Mouse (Mus musculus): Measurements from ENCODE around the gene Gm8020. TPM values are rescaled to one million over a fixed set of nuclear protein-coding genes. Genes with fewer than 3 reads are reported as not detected.
A peak's percentile ranks its signal among the peaks of the same experiment; 100 is the strongest.
"Not testable (repeated sequence)": the region's sequence is repeated elsewhere in the genome, so short reads cannot be mapped to it uniquely, and the experiment has no call there.

Gm8020 gene
- not detected in 2 replicates for total RNA-seq (2014; rRNA removed)
- not detected in 2 replicates for polyA plus RNA-seq (2015; fragmentation: Nextera tagmentation; extraction: Ambion mirVana)

- H3K27me3 ChIP-seq (ENCODE audit: insufficient read depth, low read length); DNase-seq; H3K4me3 ChIP-seq (ENCODE audit: low read depth, low read length); ATAC-seq; H3K36me3 ChIP-seq (ENCODE audit: insufficient read depth); H3K9ac ChIP-seq; H3K27ac ChIP-seq (ENCODE audit: low read depth, low read length); H3K4me2 ChIP-seq (ENCODE audit: low read depth); H3K4me1 ChIP-seq (ENCODE audit: insufficient read depth); H3K9me3 ChIP-seq (ENCODE audit: low read length): not testable (repeated sequence)
- 91% methylated on average over 2 of the region's 3 CpGs for WGBS
Observed at GRCm38 (mm10) chr14:42502249-42502648, at the start of gene Gm8020. Gene Gm8020 (minus strand): TSS chr14:42502349.

- 16% methylated on average over 23 of the region's 31 CpGs for WGBS
- H3K9ac ChIP-seq; H3K4me1 ChIP-seq (ENCODE audit: insufficient read depth); H3K4me2 ChIP-seq (ENCODE audit: low read depth); H3K27ac ChIP-seq (ENCODE audit: low read depth, low read length); H3K4me3 ChIP-seq (ENCODE audit: low read depth, low read length); H3K27me3 ChIP-seq (ENCODE audit: insufficient read depth, low read length); H3K9me3 ChIP-seq (ENCODE audit: low read length); H3K36me3 ChIP-seq (ENCODE audit: insufficient read depth); DNase-seq: not testable (repeated sequence)
- ATAC-seq, result peak; percentile 56
Observed at GRCm38 (mm10) chr14:42543170-42543701, 41.1 kb upstream of the Gm8020 start.

- not testable (repeated sequence) for H3K9ac ChIP-seq; H3K27me3 ChIP-seq (ENCODE audit: insufficient read depth, low read length); H3K27ac ChIP-seq (ENCODE audit: low read depth, low read length); H3K4me2 ChIP-seq (ENCODE audit: low read depth); H3K9me3 ChIP-seq (ENCODE audit: low read length); DNase-seq; H3K4me1 ChIP-seq (ENCODE audit: insufficient read depth); H3K4me3 ChIP-seq (ENCODE audit: low read depth, low read length); H3K36me3 ChIP-seq (ENCODE audit: insufficient read depth)
- ATAC-seq, result peak; percentile 78
- WGBS, result 33% methylated on average over 10 of the region's 29 CpGs
Observed at GRCm38 (mm10) chr14:42542316-42543169, 40.4 kb upstream of the Gm8020 start.

- H3K9me3 ChIP-seq (ENCODE audit: low read length); H3K9ac ChIP-seq; H3K27me3 ChIP-seq (ENCODE audit: insufficient read depth, low read length); H3K4me3 ChIP-seq (ENCODE audit: low read depth, low read length); H3K4me1 ChIP-seq (ENCODE audit: insufficient read depth); ATAC-seq; DNase-seq; H3K4me2 ChIP-seq (ENCODE audit: low read depth); H3K27ac ChIP-seq (ENCODE audit: low read depth, low read length); H3K36me3 ChIP-seq (ENCODE audit: insufficient read depth): not testable (repeated sequence)
- 100% methylated on average over 1 of the region's 3 CpGs for WGBS
Observed at GRCm38 (mm10) chr14:42524182-42524581, 22.0 kb upstream of the Gm8020 start, which contains the start of gene Gm8024. Gene Gm8024 (minus strand): TSS chr14:42524282.

- not testable (repeated sequence) for H3K4me3 ChIP-seq (ENCODE audit: low read depth, low read length); H3K27me3 ChIP-seq (ENCODE audit: insufficient read depth, low read length); H3K4me1 ChIP-seq (ENCODE audit: insufficient read depth); H3K9me3 ChIP-seq (ENCODE audit: low read length); DNase-seq; ATAC-seq; H3K36me3 ChIP-seq (ENCODE audit: insufficient read depth); H3K9ac ChIP-seq; H3K4me2 ChIP-seq (ENCODE audit: low read depth); H3K27ac ChIP-seq (ENCODE audit: low read depth, low read length)
- 60% methylated on average over 2 of the region's 2 CpGs for WGBS
Observed at GRCm38 (mm10) chr14:42463581-42463980, 38.6 kb downstream of the Gm8020 start, which contains the start of gene Gm8011. Gene Gm8011 (plus strand): TSS chr14:42463881.

Other genes starting within 250 kb of the Gm8020 start
- gene Gm17026, start 242.3 kb downstream of the Gm8020 start, total RNA-seq (2014; rRNA removed), result not detected in 2 replicates
- not detected in 2 replicates for gene Gm17026, start 242.3 kb downstream of the Gm8020 start, polyA plus RNA-seq (2015; fragmentation: Nextera tagmentation; extraction: Ambion mirVana)
- gene Gm9611, start 205.0 kb downstream of the Gm8020 start, total RNA-seq (2014; rRNA removed), result not detected in 2 replicates
- not detected in 2 replicates for gene Gm9611, start 205.0 kb downstream of the Gm8020 start, polyA plus RNA-seq (2015; fragmentation: Nextera tagmentation; extraction: Ambion mirVana)
- not detected in 2 replicates for gene Gm7995, start 192.1 kb downstream of the Gm8020 start, total RNA-seq (2014; rRNA removed)
- not detected in 2 replicates for gene Gm7995, start 192.1 kb downstream of the Gm8020 start, polyA plus RNA-seq (2015; fragmentation: Nextera tagmentation; extraction: Ambion mirVana)
- not detected in 2 replicates for gene Gm8005, start 62.7 kb downstream of the Gm8020 start, total RNA-seq (2014; rRNA removed)
- not detected in 2 replicates for gene Gm8005, start 62.7 kb downstream of the Gm8020 start, polyA plus RNA-seq (2015; fragmentation: Nextera tagmentation; extraction: Ambion mirVana)
- not detected in 2 replicates for gene Gm8011, start 38.5 kb downstream of the Gm8020 start, total RNA-seq (2014; rRNA removed)
- not detected in 2 replicates for gene Gm8011, start 38.5 kb downstream of the Gm8020 start, polyA plus RNA-seq (2015; fragmentation: Nextera tagmentation; extraction: Ambion mirVana)
- not detected in 2 replicates for gene Gm8024, start 21.9 kb upstream of the Gm8020 start, total RNA-seq (2014; rRNA removed)
- gene Gm8024, start 21.9 kb upstream of the Gm8020 start, polyA plus RNA-seq (2015; fragmentation: Nextera tagmentation; extraction: Ambion mirVana), result not detected in 2 replicates
- not detected in 2 replicates for gene Gm17124, start 97.5 kb upstream of the Gm8020 start, total RNA-seq (2014; rRNA removed)
- not detected in 2 replicates for gene Gm17124, start 97.5 kb upstream of the Gm8020 start, polyA plus RNA-seq (2015; fragmentation: Nextera tagmentation; extraction: Ambion mirVana)
- not detected in 2 replicates for gene Gm3633, start 139.6 kb upstream of the Gm8020 start, total RNA-seq (2014; rRNA removed)
- gene Gm3633, start 139.6 kb upstream of the Gm8020 start, polyA plus RNA-seq (2015; fragmentation: Nextera tagmentation; extraction: Ambion mirVana), result not detected in 2 replicates
- not detected in 2 replicates for gene Gm10378, start 153.6 kb upstream of the Gm8020 start, total RNA-seq (2014; rRNA removed)
- not detected in 2 replicates for gene Gm10378, start 153.6 kb upstream of the Gm8020 start, polyA plus RNA-seq (2015; fragmentation: Nextera tagmentation; extraction: Ambion mirVana)